Comparison of ENCODE assay signal across 8 mouse cellular contexts in genomic region chr13:64020902-64021311, GRCm38 (mm10).
DNase-seq lines count a peak whose midpoint lies in the region; ATAC-seq and TF ChIP-seq lines count a peak whose summit lies in the region.

No protein-coding gene starts in this region.

- no peak overlapping the region for H3K4me2 ChIP-seq in forebrain, embryonic 16.5 days (ENCODE audit: low read length)
- peak overlapping the region; percentile 25; the same call in 1 of the 2 replicates for H3K4me2 ChIP-seq in hindbrain, embryonic 12.5 days (replicated peaks)
- 0 out of 2 replicates have a peak overlapping the region, but pooled peaks have one; percentile 6 for H3K4me2 ChIP-seq in neural tube, embryonic 13.5 days

- peak; percentile 77 for DNase-seq in cerebellum, adult 11 months
- DNase-seq in left cerebral cortex, postnatal 4 days: peak; percentile 92
- no peak for DNase-seq in adrenal gland, adult 18-20 months (ENCODE audit: low spot score in 2 of 2)

- H3K4me1 ChIP-seq in ES-Bruce4 (ENCODE audit: control insufficient read depth, insufficient read depth, low read length): no peaks in the 10 kb centered on the region
- H3K4me1 ChIP-seq in forebrain, embryonic 16.5 days (replicated peaks; ENCODE audit: control insufficient read depth, insufficient read depth, low read length): peaks cover 30% of the 10 kb centered on the region
- peaks cover 23% of the 10 kb centered on the region for H3K4me1 ChIP-seq in hindbrain, embryonic 12.5 days
- peaks cover 20% of the 10 kb centered on the region for H3K4me1 ChIP-seq in neural tube, embryonic 13.5 days (replicated peaks)

- TF ChIP-seq CTCF in ES-Bruce4 (IDR thresholded peaks at IDR 0.05; ENCODE audit: low read depth, low read length): no peak

- peaks cover 4% of the 10 kb centered on the region; the same call in 1 of the 2 replicates for H3K9me3 ChIP-seq in ES-Bruce4 (replicated peaks; ENCODE audit: control insufficient read depth, insufficient read depth, low read length, poor library complexity, severe bottlenecking)
- H3K9me3 ChIP-seq in forebrain, embryonic 16.5 days (ENCODE audit: control insufficient read depth, low read length): no peaks in the 10 kb centered on the region
- no peaks in the 10 kb centered on the region for H3K9me3 ChIP-seq in hindbrain, embryonic 12.5 days (replicated peaks)
- no peaks in the 10 kb centered on the region for H3K9me3 ChIP-seq in neural tube, embryonic 13.5 days

- WGBS in forebrain, embryonic 16.5 days: 19% methylated on average over 7 of the region's 7 CpGs
- WGBS in hindbrain, embryonic 12.5 days: 7% methylated on average over 7 of the region's 7 CpGs
- WGBS in neural tube, embryonic 13.5 days: 4% methylated on average over 7 of the region's 7 CpGs

- intact Hi-C loops in left cerebral cortex, postnatal 4 days (cut with DNase I): no loop called here

- TF ChIP-seq EP300 in ES-Bruce4 (IDR thresholded peaks at IDR 0.05; ENCODE audit: insufficient read depth, low read depth, low read length): no peak

- H3K27ac ChIP-seq in ES-Bruce4 (ENCODE audit: insufficient read depth, low read length): no peak overlapping the region
- 0 out of 2 replicates have a peak overlapping the region, but pooled peaks have one; percentile 57 for H3K27ac ChIP-seq in forebrain, embryonic 16.5 days (ENCODE audit: low read length)
- peak overlapping the region; percentile 75 for H3K27ac ChIP-seq in hindbrain, embryonic 12.5 days
- H3K27ac ChIP-seq in neural tube, embryonic 13.5 days (replicated peaks): peak overlapping the region; percentile 20

- H3K36me3 ChIP-seq in ES-Bruce4 (ENCODE audit: control insufficient read depth, insufficient read depth, low read length, poor library complexity, severe bottlenecking): no peaks in the 10 kb centered on the region
- no peaks in the 10 kb centered on the region for H3K36me3 ChIP-seq in forebrain, embryonic 16.5 days (ENCODE audit: control insufficient read depth, insufficient read depth)
- H3K36me3 ChIP-seq in hindbrain, embryonic 12.5 days: no peaks in the 10 kb centered on the region
- H3K36me3 ChIP-seq in neural tube, embryonic 13.5 days: no peaks in the 10 kb centered on the region

- TF ChIP-seq POLR2A in ES-Bruce4 (IDR thresholded peaks at IDR 0.05; ENCODE audit: insufficient read depth, low read length): peak; percentile 36

- H3K27me3 ChIP-seq in ES-Bruce4 (ENCODE audit: control insufficient read depth, insufficient read depth, low read length, poor library complexity, severe bottlenecking): no peaks in the 10 kb centered on the region
- H3K27me3 ChIP-seq in forebrain, embryonic 16.5 days (replicated peaks; ENCODE audit: control insufficient read depth, insufficient read depth, low read length): no peaks in the 10 kb centered on the region
- no peaks in the 10 kb centered on the region for H3K27me3 ChIP-seq in hindbrain, embryonic 12.5 days
- no peaks in the 10 kb centered on the region; the same call in 1 of the 2 replicates for H3K27me3 ChIP-seq in neural tube, embryonic 13.5 days

- no peak overlapping the region; the same call in 1 of the 2 replicates for H3K9ac ChIP-seq in ES-Bruce4 (ENCODE audit: low read depth, poor library complexity, severe bottlenecking)
- no peak overlapping the region for H3K9ac ChIP-seq in forebrain, embryonic 16.5 days (replicated peaks; ENCODE audit: low read depth, low read length)
- H3K9ac ChIP-seq in hindbrain, embryonic 12.5 days: no peak overlapping the region
- H3K9ac ChIP-seq in neural tube, embryonic 13.5 days: no peak overlapping the region

- ATAC-seq in forebrain, embryonic 16.5 days: peak; percentile 96
- ATAC-seq in hindbrain, embryonic 12.5 days (ENCODE audit: low FRiP score): peak; percentile 96
- peak; percentile 96 for ATAC-seq in neural tube, embryonic 13.5 days (ENCODE audit: low read depth)
- ATAC-seq in granulocyte monocyte progenitor cell, adult 5-6 weeks (replicated peaks; ENCODE audit: poor library complexity, severe bottlenecking): no peak

- peak overlapping the region; percentile 11 for H3K4me3 ChIP-seq in ES-Bruce4 (ENCODE audit: low read depth, low read length)
- no peak overlapping the region for H3K4me3 ChIP-seq in forebrain, embryonic 16.5 days (replicated peaks; ENCODE audit: low read length)
- no peak overlapping the region for H3K4me3 ChIP-seq in hindbrain, embryonic 12.5 days
- no peak overlapping the region for H3K4me3 ChIP-seq in neural tube, embryonic 13.5 days

Comparison
In these comparisons a context has a peak if more than half of its experiments do, and no peak if none do; other contexts are left out.
1. DNase-seq: peak in cerebellum, adult 11 months (single experiment) and left cerebral cortex, postnatal 4 days (single experiment); none in adrenal gland, adult 18-20 months (0 of 2).